Mouse (Mus musculus) myocyte (in vitro differentiated cells): ENCODE results near the gene Il17rd.

Source experiments
- MAX ChIP-seq: IDR thresholded peaks from one replicate; pipeline ENCODE4 v1.6.1; 2011; ENCODE audit warnings: low read depth, mild to moderate bottlenecking, control low read depth
- POLR2A ChIP-seq: IDR thresholded peaks from one replicate; pipeline ENCODE4 v1.6.1; 2011; ENCODE audit warnings: low read depth, mild to moderate bottlenecking, control low read depth, moderate library complexity; ENCODE audit not compliant: insufficient read length
- REST ChIP-seq: IDR thresholded peaks from one replicate; pipeline ENCODE4 v1.6.1; 2011; ENCODE audit warnings: mild to moderate bottlenecking, control low read depth, moderate library complexity; ENCODE audit not compliant: insufficient read depth, insufficient read length

DNA sequence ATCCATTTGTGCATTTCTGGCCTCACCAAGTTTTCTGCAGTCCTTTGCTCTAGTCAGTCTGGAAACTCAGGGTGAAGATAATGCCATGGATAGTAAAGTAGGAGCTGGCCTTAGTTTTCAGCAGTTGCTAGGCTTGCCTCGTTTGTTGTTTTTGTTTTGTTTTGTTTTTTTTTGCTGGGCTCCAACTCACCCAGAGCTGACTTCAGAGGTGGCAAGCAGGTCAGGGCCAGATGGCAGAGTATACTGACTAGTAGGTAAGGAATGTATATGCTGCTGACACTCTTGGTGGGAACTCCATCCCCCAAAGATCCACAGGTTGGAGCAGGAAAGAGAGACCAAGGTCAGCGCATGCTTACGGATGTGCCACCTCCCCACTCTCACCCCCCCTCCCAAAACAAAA is 31.4 kb downstream of the Il17rd start:
- TF ChIP-seq POLR2A (no peak), MAX (no peak), REST (no peak)
